Mouse (Mus musculus): ENCODE measurements around the gene Plcb2.

Gene Plcb2

GRCm38 (mm10) chr2:118709655-118710221 lies 18.5 kb downstream of the Plcb2 start:
- DNase-seq, result no peak

GRCm38 (mm10) chr2:118708472-118708871 lies 19.8 kb downstream of the Plcb2 start:
- no peak for DNase-seq

GRCm38 (mm10) chr2:118706436-118706835 lies 21.8 kb downstream of the Plcb2 start:
- DNase-seq, result no peak

GRCm38 (mm10) chr2:118703913-118704730 lies 24.1 kb downstream of the Plcb2 start, which contains the start of gene Ankrd63:
Ankrd63 (minus strand) TSS chr2:118703963.
- DNase-seq, result peak in 1 of 2 experiments; percentile 11

- DNase-seq, result peak in 1 of 2 experiments; percentile 45
These were observed 25.1 kb downstream of the Plcb2 start for GRCm38 (mm10) chr2:118702883-118703761.

- DNase-seq, result peak in 1 of 2 experiments; percentile 10
These were observed 26.0 kb downstream of the Plcb2 start for GRCm38 (mm10) chr2:118701971-118702882.

- DNase-seq, result no peak
These were observed 27.1 kb downstream of the Plcb2 start for GRCm38 (mm10) chr2:118701161-118701560.

GRCm38 (mm10) chr2:118700179-118701062 lies 27.8 kb downstream of the Plcb2 start:
- peak; percentile 74 to 82 for DNase-seq

- peak in 1 of 2 experiments; percentile 7 for DNase-seq
These were observed 30.3 kb downstream of the Plcb2 start for GRCm38 (mm10) chr2:118697955-118698354.

GRCm38 (mm10) chr2:118697311-118697877 lies 30.8 kb downstream of the Plcb2 start:
- DNase-seq, result no peak

- peak in 1 of 2 experiments; percentile 43 for DNase-seq
These were observed 31.6 kb downstream of the Plcb2 start for GRCm38 (mm10) chr2:118696451-118697308.

GRCm38 (mm10) chr2:118695677-118696232 lies 32.5 kb downstream of the Plcb2 start:
- DNase-seq, result peak; percentile 55 to 68

GRCm38 (mm10) chr2:118693370-118693966 lies 34.8 kb downstream of the Plcb2 start:
- DNase-seq, result peak in 1 of 2 experiments; percentile 15

GRCm38 (mm10) chr2:118689875-118690274 lies 38.4 kb downstream of the Plcb2 start:
- DNase-seq, result no peak

GRCm38 (mm10) chr2:118687791-118688190 lies 40.4 kb downstream of the Plcb2 start:
- no peak for DNase-seq

- no peak for DNase-seq
These were observed 41.5 kb downstream of the Plcb2 start for GRCm38 (mm10) chr2:118686693-118687092.

- DNase-seq, result no peak
These were observed 43.1 kb downstream of the Plcb2 start for GRCm38 (mm10) chr2:118685088-118685487.

- DNase-seq, result no peak
These were observed 45.5 kb downstream of the Plcb2 start for GRCm38 (mm10) chr2:118682544-118683260.
